Mouse (Mus musculus): ENCODE results near the gene Abraxas2.
A peak's percentile ranks its signal among the peaks of the same experiment; 100 is the strongest.

Abraxas2 gene

GRCm38 (mm10) chr7:132859042-132859958 lies at the start of gene Abraxas2:
Abraxas2 (plus strand) TSS chr7:132859225.
- DNase-seq = peak; percentile 94

- no peak for DNase-seq
Measured at GRCm38 (mm10) chr7:132809721-132810120, 49.3 kb upstream of the Abraxas2 start.

DNA sequence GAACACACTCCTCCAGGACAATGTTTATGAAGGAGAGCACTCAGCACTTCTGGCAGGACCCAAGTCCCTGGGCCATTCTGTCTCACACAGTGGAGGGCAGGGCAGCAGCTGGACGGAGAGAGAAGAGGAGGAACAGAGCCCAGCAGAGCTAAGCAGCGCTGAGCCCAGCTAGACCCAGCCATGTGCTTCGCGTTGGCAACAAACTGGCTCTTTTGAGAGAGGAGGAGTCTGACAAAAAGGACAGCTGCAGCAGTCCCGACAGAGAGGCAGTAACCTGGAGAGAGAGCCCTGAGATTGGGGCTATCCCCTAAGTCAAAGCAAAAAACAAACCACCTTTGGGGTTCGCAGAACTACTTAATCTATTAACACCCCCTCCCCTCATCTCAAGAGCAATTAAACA lies 48.7 kb upstream of the Abraxas2 start:
- DNase-seq = no peak

DNA sequence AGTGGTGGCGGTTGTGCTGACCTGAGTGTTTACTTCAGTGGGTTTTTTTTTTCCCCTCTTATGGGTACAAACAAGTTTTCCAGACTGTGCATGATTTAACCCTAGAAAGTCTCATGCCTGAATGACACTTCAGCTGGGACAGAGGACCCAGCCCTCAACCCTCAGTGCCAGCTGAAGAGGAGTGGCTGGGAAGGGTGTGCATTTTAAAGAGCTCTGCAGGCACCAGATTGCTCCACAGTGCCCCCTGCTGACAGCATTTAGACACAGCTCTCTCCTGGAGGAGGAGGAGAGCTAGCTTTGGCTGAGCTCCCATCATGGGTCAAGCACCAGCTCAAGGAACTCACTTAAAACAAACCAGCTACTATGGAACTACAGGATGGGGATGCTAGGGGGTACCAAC lies 48.1 kb upstream of the Abraxas2 start:
- DNase-seq = peak; percentile 90

DNA sequence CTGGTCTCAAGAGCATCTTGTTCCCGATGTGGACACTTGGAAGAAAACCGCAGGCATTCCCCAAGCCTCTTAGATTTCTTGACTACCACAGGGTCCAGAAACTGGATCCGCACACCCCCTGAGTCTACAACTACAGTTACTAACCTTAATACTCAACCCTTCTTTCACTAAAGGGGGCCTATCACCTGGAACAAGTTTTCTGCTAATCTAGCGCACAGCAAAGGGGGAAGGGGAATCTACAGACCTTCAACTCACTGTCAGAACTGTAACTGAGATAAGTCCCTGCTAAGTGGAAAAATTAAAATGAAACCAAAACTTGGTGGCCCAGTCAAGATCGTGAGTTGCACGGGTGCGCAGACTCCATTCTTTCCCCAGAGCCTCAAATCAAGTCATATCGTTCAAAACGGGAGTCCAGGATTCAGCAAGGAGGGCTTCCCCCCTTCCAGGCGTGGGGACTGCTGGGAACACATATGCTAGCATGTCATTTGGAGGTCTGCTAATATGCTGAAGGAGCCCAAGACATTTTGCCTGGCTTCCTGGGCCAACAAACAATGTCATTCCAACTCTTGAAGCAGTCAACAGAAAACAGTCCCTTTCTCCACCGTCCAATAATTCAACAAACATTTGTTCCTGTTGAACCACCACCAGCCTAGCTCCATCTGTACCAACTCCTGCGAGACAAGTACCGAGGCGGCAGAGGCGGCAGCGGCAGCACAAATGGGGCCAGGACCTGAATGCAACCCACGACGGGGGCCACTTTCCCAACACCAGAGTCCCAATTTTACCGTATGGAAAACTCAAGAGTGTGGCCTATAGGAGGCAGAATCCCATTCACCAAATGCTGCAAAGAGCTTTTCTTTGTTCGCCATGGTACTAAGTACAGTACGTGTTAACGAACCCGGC lies 47.1 kb upstream of the Abraxas2 start:
- DNase-seq = peak; percentile 35

GRCm38 (mm10) chr7:132812619-132813415 lies 46.2 kb upstream of the Abraxas2 start:
- DNase-seq = peak; percentile 60

GRCm38 (mm10) chr7:132813416-132814088 lies 45.5 kb upstream of the Abraxas2 start, which contains the start of gene Fam53b:
Fam53b (minus strand) TSS chr7:132813886.
- peak; percentile 85 for DNase-seq

DNA sequence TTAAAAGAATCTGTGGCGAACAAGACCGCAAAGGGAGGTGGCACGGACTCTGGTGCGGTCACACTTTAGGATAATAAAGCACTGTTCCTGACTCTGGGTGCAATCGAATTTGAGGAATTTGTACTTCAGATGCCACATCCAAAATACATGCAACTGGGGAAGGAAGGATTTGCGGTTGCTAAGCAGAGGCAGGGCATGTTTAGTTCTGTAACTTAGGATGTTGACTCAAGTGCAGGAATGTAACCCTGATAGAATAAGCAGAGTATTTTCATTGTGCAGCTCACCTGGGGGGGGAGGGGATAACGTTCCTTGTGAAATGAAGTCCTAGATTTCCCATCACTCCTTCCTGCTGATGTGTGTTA lies 45.0 kb upstream of the Abraxas2 start:
- DNase-seq = no peak

GRCm38 (mm10) chr7:132815081-132815480 lies 43.9 kb upstream of the Abraxas2 start:
- DNase-seq = no peak

DNA sequence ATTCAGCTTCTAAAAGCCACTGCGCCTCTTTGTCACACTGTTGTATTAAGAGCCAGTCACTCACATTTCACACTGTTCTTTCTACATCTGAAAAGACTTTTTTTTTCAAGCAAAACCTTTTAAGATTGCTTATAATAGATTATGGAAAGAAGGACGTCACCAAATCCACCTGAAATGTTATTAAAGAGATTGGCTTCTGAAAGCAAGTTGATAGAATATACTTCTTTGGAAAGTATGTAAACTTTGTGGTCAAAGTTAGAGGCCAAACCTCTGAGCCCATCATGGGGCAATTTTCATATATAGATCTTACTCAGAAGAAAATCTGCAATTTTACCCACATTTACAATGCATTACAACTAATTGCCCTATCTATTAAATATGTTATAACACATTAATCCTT lies 42.5 kb upstream of the Abraxas2 start:
- DNase-seq = no peak

- no peak for DNase-seq
Measured at GRCm38 (mm10) chr7:132817056-132817455, 42.0 kb upstream of the Abraxas2 start.

- no peak for DNase-seq
Measured at GRCm38 (mm10) chr7:132820692-132821091, 38.3 kb upstream of the Abraxas2 start.

DNA sequence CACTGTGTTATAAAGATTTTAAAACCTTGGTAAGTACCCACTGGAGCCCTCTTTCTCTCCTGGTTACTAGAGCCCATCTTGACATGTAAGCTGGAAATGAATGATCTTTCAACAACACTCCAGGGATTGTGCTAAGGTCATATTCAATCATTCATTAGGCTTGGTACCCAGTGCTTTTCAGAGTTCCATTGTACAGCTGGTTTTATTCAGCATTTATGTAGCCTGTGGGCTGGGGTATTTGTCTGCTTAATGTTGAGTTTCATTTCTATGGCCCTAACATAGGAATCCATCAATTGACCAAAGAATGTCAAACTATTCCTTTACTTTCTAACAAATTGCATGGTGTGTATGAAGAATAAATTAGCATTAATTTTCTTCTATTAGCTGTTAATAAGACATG lies 35.2 kb upstream of the Abraxas2 start:
- no peak for DNase-seq

GRCm38 (mm10) chr7:132824346-132825022 lies 34.5 kb upstream of the Abraxas2 start:
- no peak for DNase-seq

DNA sequence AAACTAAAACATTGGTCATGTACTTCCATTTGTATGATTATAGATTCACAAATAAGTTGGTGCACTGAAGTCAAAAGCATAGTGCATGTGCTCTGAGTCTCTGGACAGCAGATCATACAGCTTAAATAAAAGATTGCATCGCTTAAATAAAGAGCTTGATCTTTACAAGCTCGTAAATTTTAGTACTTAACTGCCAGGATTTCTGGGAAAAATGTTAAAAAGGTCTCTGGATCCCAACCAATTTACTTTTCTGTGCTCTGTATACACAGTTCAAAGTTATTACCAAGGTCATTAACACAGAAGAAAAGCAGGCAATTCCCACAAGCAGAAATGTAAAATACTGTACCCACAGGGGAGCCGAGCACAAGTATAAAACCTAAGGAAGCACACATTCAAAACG lies 28.1 kb upstream of the Abraxas2 start:
- no peak for DNase-seq

- DNase-seq = no peak
Measured at GRCm38 (mm10) chr7:132841287-132841686, 17.7 kb upstream of the Abraxas2 start.

GRCm38 (mm10) chr7:132842455-132842854 lies 16.6 kb upstream of the Abraxas2 start:
- no peak for DNase-seq

GRCm38 (mm10) chr7:132843152-132843551 lies 15.9 kb upstream of the Abraxas2 start:
- DNase-seq = no peak

DNA sequence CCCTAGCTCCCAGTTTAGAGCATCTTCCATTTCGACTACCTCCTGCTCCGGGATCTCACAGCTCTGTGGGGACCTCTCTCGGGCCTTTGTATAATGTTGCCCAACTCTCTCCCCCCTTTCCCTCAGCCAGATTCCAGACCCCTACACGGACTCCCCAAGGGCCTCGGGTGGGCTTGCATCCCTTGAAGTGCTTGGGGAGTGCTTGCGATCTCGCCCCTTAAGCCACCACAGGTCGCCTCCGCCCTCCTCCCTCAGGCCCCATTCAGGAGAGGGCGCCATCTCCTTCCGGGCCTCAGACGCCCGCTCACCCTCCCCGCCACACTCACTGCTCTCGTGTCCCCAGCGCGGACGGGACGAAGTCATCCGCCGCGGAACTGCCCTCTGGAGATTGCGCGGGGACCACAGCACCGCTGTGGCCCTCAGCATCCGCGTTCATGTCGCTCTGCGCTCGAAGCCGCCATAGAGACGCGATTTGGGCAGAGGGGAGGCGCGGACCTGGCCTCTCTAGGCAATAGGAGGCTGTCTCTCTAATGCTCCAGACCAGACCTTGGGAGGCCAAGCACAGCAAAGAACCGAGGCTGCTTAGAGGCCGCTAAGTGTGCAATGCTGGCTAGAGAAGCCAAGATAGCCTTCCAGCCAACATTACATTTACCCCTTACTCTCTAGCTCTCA lies 6.7 kb upstream of the Abraxas2 start, which contains the start of gene Eef1akmt2:
TSS of gene Eef1akmt2 (minus strand) at position 501 of the 672 bp plus-strand sequence.
- DNase-seq = peak; percentile 95

- DNase-seq = no peak
Measured at GRCm38 (mm10) chr7:132853361-132853760, 5.7 kb upstream of the Abraxas2 start.

DNA sequence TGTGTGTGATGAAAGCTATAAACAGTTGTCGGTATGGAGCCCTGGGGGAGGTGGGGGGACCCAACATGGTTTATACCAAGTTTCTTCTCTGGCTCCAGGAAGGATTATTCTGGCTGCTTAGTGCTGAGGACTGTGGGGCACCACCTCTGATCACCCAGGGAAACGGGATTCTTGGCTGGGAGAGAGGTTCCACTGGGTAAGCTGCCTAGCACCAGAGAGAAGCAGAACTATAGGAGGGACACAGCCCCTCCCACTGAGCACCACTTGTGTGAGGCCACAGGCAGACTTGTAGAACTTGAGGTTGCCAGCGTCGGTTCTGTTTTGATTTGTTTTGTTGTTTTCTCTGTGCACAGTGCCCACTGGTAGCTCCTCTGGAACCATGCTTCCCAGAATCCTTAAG lies 5.1 kb upstream of the Abraxas2 start:
- no peak for DNase-seq

Measured in retina, postnatal 1 day (tissue).